Mouse (Mus musculus) adipocyte (in vitro differentiated cells): ENCODE data around the gene Nr5a2.

Experiments
- DNase-seq: peaks from one replicate; pipeline ENCODE4 v3.0.0-alpha.2; 2016; ENCODE audit warnings: low spot score

The Nr5a2 gene

GRCm38 (mm10) chr1:136948511-136949275, 11.6 kb downstream of the Nr5a2 start:
- no peak for DNase-seq

DNA sequence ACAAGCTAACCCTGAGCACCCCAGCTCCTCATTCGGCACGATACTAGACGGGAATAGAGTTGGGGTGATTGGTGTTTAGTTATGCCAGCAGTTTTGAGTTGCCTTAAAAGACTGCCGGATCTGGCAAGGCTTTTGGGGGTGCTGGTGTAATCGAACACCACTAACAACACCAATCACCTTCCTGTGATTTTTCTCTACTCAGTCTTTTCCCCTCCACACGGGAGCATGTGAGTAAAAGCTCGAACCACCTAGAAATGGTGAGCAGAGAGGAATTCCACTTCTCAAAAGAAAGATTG, 12.2 kb downstream of the Nr5a2 start:
- no peak for DNase-seq

DNA sequence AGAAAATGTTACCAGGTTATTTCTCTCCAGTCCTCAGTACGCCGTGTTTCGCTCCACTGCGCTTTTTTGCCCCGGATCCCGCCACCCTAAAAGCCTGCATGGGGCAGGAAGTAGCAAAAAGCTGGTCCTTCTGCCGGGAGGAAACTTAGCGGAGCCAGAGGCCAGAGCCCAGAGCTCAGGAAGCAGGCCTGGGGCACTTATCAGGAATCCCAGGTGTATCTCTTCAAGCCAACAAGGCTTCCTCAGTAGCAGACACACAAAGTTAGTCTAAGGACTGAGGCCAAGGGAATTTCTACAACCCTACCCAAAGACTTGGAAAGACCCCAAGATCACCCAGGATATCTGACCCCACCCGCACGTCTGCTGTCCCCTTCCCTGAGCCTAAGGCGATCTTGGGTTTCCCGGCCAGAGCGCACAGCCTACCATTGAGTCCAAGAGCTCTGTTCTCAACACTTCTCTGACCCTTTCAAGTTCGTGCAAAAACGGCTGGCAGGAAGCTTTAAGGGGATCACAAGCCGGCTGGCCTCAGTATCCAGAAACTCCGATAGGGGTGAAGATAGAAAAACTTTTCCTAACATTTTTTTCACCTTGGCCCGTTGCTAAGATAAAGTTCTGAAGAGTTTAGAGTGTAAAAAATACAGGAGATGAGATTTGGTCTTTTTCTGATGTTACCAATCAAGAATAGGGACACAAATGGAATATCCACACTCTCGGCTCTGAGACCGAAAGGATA, 12.7 kb downstream of the Nr5a2 start:
- DNase-seq, result no peak

- no peak for DNase-seq
Measured at GRCm38 (mm10) chr1:136946806-136947393, 13.3 kb downstream of the Nr5a2 start.

- no peak for DNase-seq
Measured at GRCm38 (mm10) chr1:136946404-136946803, 13.8 kb downstream of the Nr5a2 start.

DNA sequence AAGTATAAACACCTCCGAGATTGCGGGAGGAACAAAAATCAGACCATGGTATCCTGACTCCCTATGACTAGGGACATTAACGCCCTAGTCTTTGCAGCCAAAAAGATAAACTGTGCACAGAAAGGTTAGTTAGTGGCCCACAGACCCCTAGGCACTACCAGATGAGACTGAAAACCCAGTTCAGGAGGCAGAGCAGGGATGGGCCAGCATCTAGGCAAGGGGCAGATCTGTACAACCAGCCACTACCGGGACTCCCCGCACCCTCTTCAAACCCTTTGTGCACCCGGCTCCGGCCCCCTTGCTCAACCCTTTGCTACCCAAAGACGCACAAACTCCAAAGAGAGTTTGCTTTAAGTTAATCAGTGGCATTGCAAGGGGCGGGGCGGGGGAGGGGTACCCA, 14.4 kb downstream of the Nr5a2 start:
- DNase-seq, result no peak

GRCm38 (mm10) chr1:136945426-136945825, 14.8 kb downstream of the Nr5a2 start:
- DNase-seq, result no peak

- no peak for DNase-seq
Measured at GRCm38 (mm10) chr1:136940603-136941002, 19.6 kb downstream of the Nr5a2 start.

DNA sequence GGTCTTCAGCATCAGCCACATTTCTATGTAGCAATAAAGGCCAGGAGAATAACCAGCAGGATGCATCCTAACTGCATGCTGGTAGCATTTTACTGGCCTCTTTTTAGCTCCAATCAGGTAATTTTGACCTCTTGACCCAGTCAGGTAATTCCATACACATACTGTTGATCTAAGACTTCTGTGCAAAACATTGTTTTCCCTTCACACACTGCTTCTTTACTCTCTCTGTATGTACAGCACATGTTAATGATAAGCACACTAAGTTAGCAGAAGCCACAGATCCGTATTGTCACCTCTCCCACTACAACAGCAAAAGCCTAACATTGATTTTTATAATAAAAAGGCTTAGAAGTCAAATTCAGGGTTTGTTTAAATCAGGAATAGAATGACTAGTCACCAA, 21.0 kb downstream of the Nr5a2 start:
- no peak for DNase-seq

GRCm38 (mm10) chr1:136935960-136936324, 24.3 kb downstream of the Nr5a2 start:
- no peak for DNase-seq

GRCm38 (mm10) chr1:136935316-136935959, 24.8 kb downstream of the Nr5a2 start:
- DNase-seq, result no peak

DNA sequence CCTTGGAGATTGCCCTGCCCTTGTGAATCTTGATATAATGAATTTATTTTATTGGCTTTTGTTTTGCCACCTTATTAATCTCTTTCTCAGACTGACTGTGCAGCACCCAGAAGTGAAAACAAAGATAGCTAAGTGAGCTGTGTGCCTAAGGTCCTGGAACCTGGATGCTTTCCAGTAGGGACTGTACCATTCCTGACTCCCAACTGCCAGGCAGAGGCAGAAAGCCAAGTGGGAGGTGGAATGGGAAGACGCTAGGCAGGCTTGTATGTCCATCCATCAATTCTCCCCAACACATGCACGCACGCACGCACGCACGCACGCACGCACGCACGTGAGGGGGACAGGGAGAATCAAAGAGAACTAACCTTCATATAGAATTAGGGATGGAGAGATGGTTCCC, 26.2 kb downstream of the Nr5a2 start:
- no peak for DNase-seq

DNA sequence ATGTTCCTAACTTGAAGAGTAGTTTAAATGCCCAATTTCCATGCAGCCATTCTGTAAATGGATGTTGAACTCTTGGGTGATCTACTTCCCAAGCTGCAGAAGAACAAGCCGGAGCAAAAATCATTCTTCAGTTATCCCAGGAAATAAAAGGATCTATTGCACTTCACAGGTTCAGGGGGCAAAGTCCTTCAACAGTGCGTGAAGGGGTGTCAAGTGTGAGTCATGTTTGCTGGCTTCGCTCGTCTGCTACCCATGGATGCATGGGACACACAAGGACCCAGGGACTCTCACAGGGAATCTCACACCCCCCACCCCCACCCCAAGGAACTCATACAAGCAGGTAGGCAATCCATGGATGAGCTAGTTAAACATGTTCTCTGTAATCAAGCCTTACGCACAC, 29.2 kb downstream of the Nr5a2 start:
- no peak for DNase-seq

DNA sequence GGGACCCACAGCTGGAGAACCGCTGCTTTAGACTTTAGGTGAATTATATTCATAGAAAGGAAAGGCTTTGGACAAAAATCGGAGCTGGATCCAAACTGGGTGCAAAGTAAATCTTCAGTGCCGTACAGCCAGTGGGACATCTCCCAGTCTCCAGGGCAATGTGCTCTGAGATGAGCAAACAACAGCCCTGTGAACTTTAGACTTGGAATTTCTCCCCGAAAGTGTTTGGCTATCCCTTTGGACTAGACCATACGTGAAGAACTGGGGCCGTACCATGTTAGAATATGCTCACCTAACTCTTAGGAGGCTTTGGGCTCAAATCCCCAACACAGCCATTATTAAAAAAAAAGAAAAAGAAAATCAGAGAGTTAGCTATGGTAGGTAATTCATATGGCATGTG, 30.5 kb downstream of the Nr5a2 start:
- DNase-seq, result no peak

- DNase-seq, result no peak
Measured at GRCm38 (mm10) chr1:136927428-136927827, 32.8 kb downstream of the Nr5a2 start.

DNA sequence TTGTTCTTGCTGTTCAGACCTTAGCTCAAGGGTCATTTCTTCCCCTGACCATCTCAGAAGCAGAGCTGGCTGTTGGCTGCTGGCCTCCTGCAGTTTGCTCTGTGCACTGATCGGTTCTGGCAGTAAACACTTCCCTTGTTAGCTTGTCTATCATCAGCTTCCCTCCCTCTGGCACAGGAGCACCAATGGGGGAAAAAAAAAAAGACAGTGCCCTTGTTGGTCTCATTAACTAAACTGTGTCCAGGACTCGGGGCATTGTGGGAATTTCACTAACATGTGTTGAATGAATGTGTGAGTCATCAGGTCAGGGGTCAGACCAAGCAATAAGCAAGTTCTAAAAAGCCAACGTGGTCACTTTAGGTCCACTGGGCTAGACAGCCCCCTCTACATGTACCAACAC, 34.2 kb downstream of the Nr5a2 start:
- DNase-seq, result no peak

GRCm38 (mm10) chr1:136920089-136920488, 40.2 kb downstream of the Nr5a2 start:
- DNase-seq, result no peak

- no peak for DNase-seq
Measured at GRCm38 (mm10) chr1:136918791-136919190, 41.5 kb downstream of the Nr5a2 start.

DNA sequence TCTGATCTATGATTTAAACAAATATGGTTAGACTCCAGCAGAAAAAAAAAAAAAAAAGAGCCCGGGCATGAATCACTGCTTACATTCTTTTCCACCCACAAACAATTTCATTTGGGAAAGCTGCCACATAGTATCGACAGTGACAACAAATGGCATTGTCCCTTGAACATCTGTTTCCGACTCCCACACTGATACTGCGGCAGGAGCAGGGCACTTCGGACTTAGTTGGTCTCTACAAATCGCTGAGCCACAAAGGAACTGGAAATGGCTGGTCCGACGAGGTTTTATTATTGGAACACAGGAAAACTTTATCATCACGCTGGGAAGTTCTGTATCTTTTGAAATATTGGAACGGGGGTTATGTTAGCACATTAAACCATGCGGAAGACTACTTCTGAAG, 44.8 kb downstream of the Nr5a2 start:
- DNase-seq, result no peak

GRCm38 (mm10) chr1:136911996-136912395, 48.3 kb downstream of the Nr5a2 start:
- no peak for DNase-seq

DNA sequence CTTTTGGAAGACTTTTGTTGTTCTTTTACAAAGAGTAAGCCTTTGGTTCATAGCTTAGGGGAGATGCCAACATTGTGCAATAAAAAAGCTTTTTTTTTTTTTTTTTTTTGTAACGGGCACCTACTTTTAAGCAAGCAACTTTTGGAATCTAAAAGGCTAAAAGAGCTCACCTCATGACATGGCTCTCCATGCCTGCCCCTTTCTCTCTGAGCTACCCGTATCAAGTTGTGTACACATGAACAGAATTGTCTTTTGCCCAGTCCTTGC, 48.7 kb downstream of the Nr5a2 start:
- no peak for DNase-seq

- no peak for DNase-seq
Measured at GRCm38 (mm10) chr1:136910741-136911593, 49.3 kb downstream of the Nr5a2 start.
